Mouse (Mus musculus) brain, embryonic 14.5 days (tissue): ENCODE data around the gene Met.

ENCODE experiments used
- CTCF ChIP-seq: fragments of 200-500 bp; IDR thresholded peaks from 2 replicates; pipeline ENCODE4 v1.5.1; 2012; ENCODE audit warnings: inconsistent platforms, mild to moderate bottlenecking, moderate library complexity, borderline replicate concordance; ENCODE audit not compliant: insufficient read depth, insufficient read length; ENCODE audit errors: extremely low read depth
- POLR2A ChIP-seq: fragments of 200-500 bp; IDR thresholded peaks from 2 replicates; pipeline ENCODE4 v1.6.1; 2012; ENCODE audit warnings: mild to moderate bottlenecking, inconsistent platforms, borderline replicate concordance; ENCODE audit not compliant: poor library complexity, insufficient read depth, insufficient read length, severe bottlenecking; ENCODE audit errors: extremely low read depth

- TF ChIP-seq CTCF, result no peak
- no peak for TF ChIP-seq POLR2A
Measured at GRCm38 (mm10) chr6:17505530-17505929, 41.9 kb downstream of the Met start.
